Mouse (Mus musculus) liver, embryonic 15.5 days (tissue): ENCODE results near the gene Arid5a. TPM values are rescaled to one million over a fixed set of nuclear protein-coding genes. Genes with fewer than 3 reads are reported as not detected.
A peak's percentile ranks its signal among the peaks of the same experiment; 100 is the strongest.

Source experiments
- ATAC-seq: fragments of 200-750 bp; cut with Nextera tagmentation; 2 replicates; pipeline ENCODE4 v1.8.0; 2017; ENCODE audit warnings: moderate number of reproducible peaks, mild to moderate bottlenecking, moderate library complexity; ENCODE audit not compliant: insufficient read depth
- H3K27ac ChIP-seq: fragments of 300-500 bp; sonication (generic); replicated peaks from 2 replicates; pipeline ENCODE4 v1.5.1; 2015; ENCODE audit warnings: mild to moderate bottlenecking, inconsistent platforms
- H3K27me3 ChIP-seq: fragments of 300-500 bp; sonication (generic); 2 replicates; pipeline ENCODE4 v1.6.1; 2015; ENCODE audit warnings: mild to moderate bottlenecking, inconsistent platforms
- H3K36me3 ChIP-seq: fragments of 300-500 bp; sonication (generic); replicated peaks from 2 replicates; pipeline ENCODE4 v1.6.1; 2015; ENCODE audit warnings: moderate library complexity, mild to moderate bottlenecking, inconsistent platforms
- H3K4me1 ChIP-seq: fragments of 300-500 bp; sonication (generic); replicated peaks from 2 replicates; pipeline ENCODE4 v1.6.1; 2015; ENCODE audit warnings: inconsistent platforms
- H3K4me2 ChIP-seq: fragments of 300-500 bp; sonication (generic); 2 replicates; pipeline ENCODE4 v1.6.1; 2015; ENCODE audit warnings: moderate library complexity, mild to moderate bottlenecking, inconsistent platforms
- H3K4me3 ChIP-seq: fragments of 300-500 bp; sonication (generic); replicated peaks from 2 replicates; pipeline ENCODE4 v1.5.1; 2015; ENCODE audit warnings: mild to moderate bottlenecking, inconsistent platforms
- H3K9ac ChIP-seq: fragments of 300-500 bp; sonication (generic); 2 replicates; pipeline ENCODE4 v1.6.1; 2015; ENCODE audit warnings: moderate library complexity, mild to moderate bottlenecking, inconsistent platforms
- H3K9me3 ChIP-seq: fragments of 300-500 bp; sonication (generic); replicated peaks from 2 replicates; pipeline ENCODE4 v1.6.1; 2016; ENCODE audit warnings: inconsistent platforms
- WGBS: fragments of 180-500 bp; shearing (Covaris S2); methylation state at CpG from one replicate; pipeline ENCODE4 v1.1.7; 2015; ENCODE audit warnings: mixed read lengths; ENCODE audit not compliant: insufficient replicate concordance; 5-methylcytosine and 5-hydroxymethylcytosine counted together
- polyA plus RNA-seq: library from polyadenylated mRNA; unstranded; fragments of >200 nt; fragmentation: Nextera tagmentation; extraction: Ambion mirVana; gene quantifications from 2 replicates; pipeline ENCODE4 v1.2.1, GENCODE M21; 2015

Arid5a gene
- polyA plus RNA-seq, 1 experiment from 2014 or later, result 4.2 TPM

- no peak overlapping the region for H3K27ac ChIP-seq
- H3K9ac ChIP-seq, result no peak overlapping the region
- peaks cover 20% of the 10 kb centered on the region for H3K4me1 ChIP-seq
- no peak for ATAC-seq
- H3K4me2 ChIP-seq, result peak overlapping the region; percentile 97
- no peaks in the 10 kb centered on the region for H3K9me3 ChIP-seq
- WGBS, result 34% methylated on average over 7 of the region's 7 CpGs
- H3K36me3 ChIP-seq, result no peaks in the 10 kb centered on the region
- peaks cover 63% of the 10 kb centered on the region for H3K27me3 ChIP-seq
- H3K4me3 ChIP-seq, result peak overlapping the region; percentile 70; the same call in 1 of the 2 replicates
Observed at GRCm38 (mm10) chr1:36307121-36307494, 425 bp upstream of the Arid5a start.

- WGBS, result 6% methylated on average over 12 of the region's 12 CpGs
- H3K27ac ChIP-seq, result peak overlapping the region; percentile 39; the same call in 1 of the 2 replicates
Observed at GRCm38 (mm10) chr1:36308451-36308901, 943 bp downstream of the Arid5a start.

GRCm38 (mm10) chr1:36308966-36309475 lies 1.5 kb downstream of the Arid5a start:
- H3K27me3 ChIP-seq, result peaks cover 44% of the 10 kb centered on the region
- ATAC-seq, result no peak
- peaks cover 20% of the 10 kb centered on the region for H3K4me1 ChIP-seq
- no peaks in the 10 kb centered on the region for H3K36me3 ChIP-seq
- no peak overlapping the region for H3K27ac ChIP-seq
- WGBS, result 43% methylated on average over 9 of the region's 9 CpGs
- peak overlapping the region; percentile 70 for H3K4me3 ChIP-seq
- H3K9ac ChIP-seq, result no peak overlapping the region
- H3K9me3 ChIP-seq, result no peaks in the 10 kb centered on the region
- peak overlapping the region; percentile 97 for H3K4me2 ChIP-seq

More at GRCm38 (mm10) chr1:36308451-36308901, 943 bp downstream of the Arid5a start:
- peaks cover 49% of the 10 kb centered on the region for H3K27me3 ChIP-seq
- ATAC-seq, result no peak
- peak overlapping the region; percentile 70 for H3K4me3 ChIP-seq
- peak overlapping the region; percentile 97 for H3K4me2 ChIP-seq
- no peaks in the 10 kb centered on the region for H3K36me3 ChIP-seq
- no peaks in the 10 kb centered on the region for H3K9me3 ChIP-seq
- peak overlapping the region; percentile 65; the same call in 1 of the 2 replicates for H3K9ac ChIP-seq
- H3K4me1 ChIP-seq, result peaks cover 20% of the 10 kb centered on the region

- Histone ChIP-seq H3K27ac (no peak overlapping the region), H3K4me3 (peak overlapping the region; percentile 70), H3K4me1 (peaks cover 20% of the 10 kb centered on the region), H3K4me2 (peak overlapping the region; percentile 97), H3K9me3 (no peaks in the 10 kb centered on the region), H3K9ac (no peak overlapping the region), H3K36me3 (no peaks in the 10 kb centered on the region), H3K27me3 (peaks cover 39% of the 10 kb centered on the region)
- ATAC-seq, result no peak
- 12% methylated on average over 3 of the region's 3 CpGs for WGBS
Observed at GRCm38 (mm10) chr1:36309498-36309901, 2.0 kb downstream of the Arid5a start.

GRCm38 (mm10) chr1:36314959-36315775 lies 7.6 kb downstream of the Arid5a start:
- no peaks in the 10 kb centered on the region for H3K36me3 ChIP-seq
- H3K9me3 ChIP-seq, result no peaks in the 10 kb centered on the region
- H3K4me3 ChIP-seq, result no peak overlapping the region
- H3K27ac ChIP-seq, result no peak overlapping the region
- no peak overlapping the region for H3K4me2 ChIP-seq
- WGBS, result 71% methylated on average over 11 of the region's 11 CpGs
- peaks cover 6% of the 10 kb centered on the region for H3K27me3 ChIP-seq
- no peak for ATAC-seq
- no peaks in the 10 kb centered on the region for H3K4me1 ChIP-seq
- H3K9ac ChIP-seq, result no peak overlapping the region

GRCm38 (mm10) chr1:36315776-36316100 lies 8.2 kb downstream of the Arid5a start:
- Histone ChIP-seq H3K36me3 (no peaks in the 10 kb centered on the region), H3K9ac (no peak overlapping the region), H3K4me1 (no peaks in the 10 kb centered on the region), H3K27me3 (peaks cover 2% of the 10 kb centered on the region; the same call in 1 of the 2 replicates), H3K4me2 (no peak overlapping the region), H3K9me3 (no peaks in the 10 kb centered on the region), H3K27ac (no peak overlapping the region), H3K4me3 (no peak overlapping the region)
- WGBS, result 76% methylated on average over 2 of the region's 2 CpGs
- no peak for ATAC-seq

- no peak overlapping the region for H3K4me2 ChIP-seq
- no peak overlapping the region for H3K4me3 ChIP-seq
- H3K36me3 ChIP-seq, result no peaks in the 10 kb centered on the region
- 52% methylated on average over 2 of the region's 2 CpGs for WGBS
- ATAC-seq, result no peak
- H3K4me1 ChIP-seq, result no peaks in the 10 kb centered on the region
- H3K27me3 ChIP-seq, result no peaks in the 10 kb centered on the region
- no peak overlapping the region for H3K9ac ChIP-seq
- no peak overlapping the region for H3K27ac ChIP-seq
- no peaks in the 10 kb centered on the region for H3K9me3 ChIP-seq
Observed at GRCm38 (mm10) chr1:36321164-36321563, 13.6 kb downstream of the Arid5a start.

GRCm38 (mm10) chr1:36321829-36322573 lies 14.5 kb downstream of the Arid5a start:
- Histone ChIP-seq H3K9me3 (no peaks in the 10 kb centered on the region), H3K27me3 (no peaks in the 10 kb centered on the region), H3K4me2 (no peak overlapping the region), H3K27ac (no peak overlapping the region), H3K4me1 (no peaks in the 10 kb centered on the region), H3K9ac (no peak overlapping the region), H3K36me3 (no peaks in the 10 kb centered on the region), H3K4me3 (no peak overlapping the region)
- no peak for ATAC-seq
- WGBS, result 61% methylated on average over 11 of the region's 11 CpGs

GRCm38 (mm10) chr1:36323076-36323475 lies 15.5 kb downstream of the Arid5a start:
- Histone ChIP-seq H3K27ac (no peak overlapping the region), H3K9ac (no peak overlapping the region), H3K36me3 (no peaks in the 10 kb centered on the region), H3K4me1 (no peaks in the 10 kb centered on the region), H3K9me3 (no peaks in the 10 kb centered on the region), H3K4me3 (no peak overlapping the region), H3K4me2 (no peak overlapping the region), H3K27me3 (no peaks in the 10 kb centered on the region)
- WGBS, result 61% methylated on average over 9 of the region's 9 CpGs
- no peak for ATAC-seq

GRCm38 (mm10) chr1:36323746-36324448 lies 16.4 kb downstream of the Arid5a start:
- Histone ChIP-seq H3K4me3 (no peak overlapping the region), H3K4me1 (no peaks in the 10 kb centered on the region), H3K9me3 (no peaks in the 10 kb centered on the region), H3K27me3 (no peaks in the 10 kb centered on the region), H3K27ac (no peak overlapping the region), H3K4me2 (no peak overlapping the region), H3K36me3 (no peaks in the 10 kb centered on the region), H3K9ac (no peak overlapping the region)
- no peak for ATAC-seq
- WGBS, result 32% methylated on average over 8 of the region's 8 CpGs

- H3K27me3 ChIP-seq, result no peaks in the 10 kb centered on the region
- H3K36me3 ChIP-seq, result 0 out of 2 replicates have a peak, but pooled peaks cover 5% of the 10 kb centered on the region
- no peak for ATAC-seq
- no peaks in the 10 kb centered on the region for H3K9me3 ChIP-seq
- no peak overlapping the region for H3K9ac ChIP-seq
- H3K4me2 ChIP-seq, result no peak overlapping the region
- no peak overlapping the region for H3K4me3 ChIP-seq
- H3K4me1 ChIP-seq, result no peaks in the 10 kb centered on the region
- 68% methylated on average over 2 of the region's 2 CpGs for WGBS
- H3K27ac ChIP-seq, result no peak overlapping the region
Observed at GRCm38 (mm10) chr1:36325900-36326321, 18.4 kb downstream of the Arid5a start.
